Mouse (Mus musculus) embryonic facial prominence, embryonic 13.5 days (tissue): Measurements from ENCODE around the gene Cped1. TPM values are rescaled to one million over a fixed set of nuclear protein-coding genes. Genes with fewer than 3 reads are reported as not detected.

ENCODE experiments used
- ATAC-seq: fragments of 200-750 bp; cut with Nextera tagmentation; 2 replicates; pipeline ENCODE4 v1.8.0; 2017; ENCODE audit warnings: low read depth; ENCODE audit not compliant: insufficient number of reproducible peaks, insufficient read depth, low FRiP score, low TSS enrichment
- H3K27ac ChIP-seq: fragments of 300-500 bp; sonication (generic); 2 replicates; pipeline ENCODE4 v1.5.1; 2015; ENCODE audit warnings: moderate library complexity, mild to moderate bottlenecking, inconsistent platforms
- H3K27me3 ChIP-seq: fragments of 300-500 bp; sonication (generic); 2 replicates; pipeline ENCODE4 v1.6.1; 2015; ENCODE audit warnings: mild to moderate bottlenecking, inconsistent platforms
- H3K36me3 ChIP-seq: fragments of 300-500 bp; sonication (generic); 2 replicates; pipeline ENCODE4 v1.6.1; 2015; ENCODE audit warnings: mild to moderate bottlenecking, inconsistent platforms
- H3K4me1 ChIP-seq: fragments of 300-500 bp; sonication (generic); 2 replicates; pipeline ENCODE4 v1.6.1; 2015; ENCODE audit warnings: inconsistent platforms
- H3K4me2 ChIP-seq: fragments of 300-500 bp; sonication (generic); 2 replicates; pipeline ENCODE4 v1.6.1; 2015; ENCODE audit warnings: moderate library complexity, mild to moderate bottlenecking, inconsistent platforms
- H3K4me3 ChIP-seq: fragments of 300-500 bp; sonication (generic); 2 replicates; pipeline ENCODE4 v1.5.1; 2015; ENCODE audit warnings: mild to moderate bottlenecking, inconsistent platforms
- H3K9ac ChIP-seq: fragments of 300-500 bp; sonication (generic); 2 replicates; pipeline ENCODE4 v1.6.1; 2015; ENCODE audit warnings: mild to moderate bottlenecking, inconsistent platforms
- H3K9me3 ChIP-seq: fragments of 300-500 bp; sonication (generic); 2 replicates; pipeline ENCODE4 v1.6.1; 2016; ENCODE audit warnings: inconsistent platforms
- WGBS: fragments of 180-500 bp; shearing (Covaris S2); methylation state at CpG from one replicate; pipeline ENCODE4 v1.1.7; 2015; ENCODE audit warnings: mixed read lengths; 5-methylcytosine and 5-hydroxymethylcytosine counted together
- polyA plus RNA-seq: library from polyadenylated mRNA; unstranded; fragments of >200 nt; fragmentation: Nextera tagmentation; extraction: Ambion mirVana; gene quantifications from 2 replicates; pipeline ENCODE4 v1.2.1, GENCODE M21; 2015

The Cped1 gene
- polyA plus RNA-seq, 1 experiment from 2014 or later = 42.6 TPM

DNA sequence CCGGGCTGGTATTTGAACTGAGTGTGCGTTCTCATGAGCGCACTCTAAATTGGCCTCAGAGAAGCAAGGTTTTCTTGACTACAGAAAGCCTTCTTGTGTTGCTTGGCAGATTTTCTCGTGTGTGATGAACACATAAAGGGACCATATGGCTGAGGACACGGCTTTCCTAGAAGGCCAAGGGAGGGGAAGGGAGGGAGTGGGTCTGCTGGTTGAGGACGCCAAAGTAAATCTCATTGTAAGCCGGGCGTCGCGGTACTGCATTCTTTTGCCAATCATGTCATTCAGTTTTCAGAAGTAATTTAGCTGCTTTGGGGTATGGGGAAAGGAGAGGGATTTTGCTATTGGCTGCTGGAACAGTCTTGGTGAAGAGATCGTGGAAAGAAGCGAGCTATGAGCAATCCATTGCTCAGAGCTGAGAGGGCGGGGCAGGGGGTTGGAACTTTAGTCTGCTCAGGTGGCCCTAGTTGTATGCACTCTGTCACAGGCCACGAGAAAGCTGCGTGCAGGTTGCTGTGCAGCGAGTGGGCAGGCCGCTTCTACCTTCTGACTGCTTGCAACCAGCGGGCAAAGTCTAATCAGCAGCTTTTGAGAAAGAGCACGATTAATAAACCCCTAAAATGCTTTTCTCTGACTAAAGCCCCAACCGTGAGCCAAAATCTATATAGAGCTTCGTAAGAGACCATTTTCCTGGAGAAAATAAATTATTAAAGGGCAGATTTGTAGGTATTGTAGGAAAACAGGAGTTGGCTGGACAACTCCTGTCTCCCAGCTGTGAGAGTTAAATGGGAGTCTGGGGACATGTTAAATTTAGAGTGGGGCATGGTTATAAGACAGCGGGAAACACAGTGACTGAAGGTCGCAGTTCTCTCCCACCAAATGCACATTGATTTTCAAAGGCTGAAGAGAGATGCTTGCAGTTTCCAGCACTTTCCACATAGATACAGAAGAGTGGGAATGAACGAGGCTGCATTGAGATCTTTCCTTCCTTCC is 203.9 kb downstream of the Cped1 start:
- Histone ChIP-seq H3K4me2 (peak overlapping the region; percentile 32), H3K36me3 (peaks cover 2% of the 10 kb centered on the region; the same call in 1 of the 2 replicates)
- peak; percentile 37; the same call in 1 of the 2 replicates for ATAC-seq

DNA sequence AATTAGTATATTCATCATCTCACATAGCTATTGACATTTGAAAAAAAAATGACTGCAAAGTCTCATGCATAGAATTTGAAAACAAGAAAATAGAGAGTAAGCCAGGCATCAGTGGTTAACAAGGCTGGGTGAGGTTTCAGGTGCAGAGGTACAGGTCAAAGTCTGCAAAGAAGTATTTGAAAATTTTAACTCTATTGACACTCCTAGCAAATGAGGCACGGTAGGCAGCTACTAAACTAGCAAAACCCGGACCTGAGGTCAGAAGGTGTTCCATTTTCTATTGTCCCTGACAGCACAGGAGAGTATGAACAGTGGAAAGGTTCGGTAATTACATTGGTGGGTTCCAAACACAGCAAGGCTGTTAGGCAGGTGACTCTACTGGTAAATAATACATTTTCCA is 212.9 kb downstream of the Cped1 start:
- Histone ChIP-seq H3K4me3 (no peak overlapping the region), H3K4me2 (no peak overlapping the region), H3K9me3 (no peaks in the 10 kb centered on the region), H3K9ac (no peak overlapping the region), H3K36me3 (peaks cover 5% of the 10 kb centered on the region; the same call in 1 of the 2 replicates), H3K27me3 (no peaks in the 10 kb centered on the region), H3K4me1 (peaks cover 4% of the 10 kb centered on the region), H3K27ac (no peak overlapping the region)
- ATAC-seq = no peak
- 87% methylated on average over 3 of the region's 3 CpGs for WGBS

More for the DNA sequence above, 203.9 kb downstream of the Cped1 start:
- Histone ChIP-seq H3K4me1 (peaks cover 9% of the 10 kb centered on the region), H3K9me3 (no peaks in the 10 kb centered on the region), H3K27me3 (no peaks in the 10 kb centered on the region), H3K27ac (no peak overlapping the region), H3K4me3 (no peak overlapping the region), H3K9ac (no peak overlapping the region)
- WGBS = 63% methylated on average over 24 of the region's 24 CpGs

DNA sequence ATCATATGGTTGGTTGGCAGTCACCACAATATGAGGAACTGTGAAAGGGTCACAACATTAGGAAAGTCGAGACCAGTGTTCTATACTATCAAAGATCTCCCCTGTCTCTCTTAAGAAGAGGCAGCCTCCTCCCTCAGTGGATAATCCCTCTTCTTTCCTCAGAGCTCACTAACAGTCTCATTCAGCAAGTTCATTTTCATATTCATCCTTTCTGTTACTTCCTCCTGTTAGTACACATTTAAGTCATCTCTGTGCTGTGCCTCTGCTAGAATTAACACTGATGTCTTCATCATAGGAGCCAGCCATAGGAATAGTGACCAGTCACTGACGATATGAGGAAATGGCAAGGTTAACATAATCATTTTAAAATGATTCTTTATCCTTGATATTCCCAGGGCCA is 213.8 kb downstream of the Cped1 start:
- Histone ChIP-seq H3K4me1 (peaks cover 6% of the 10 kb centered on the region), H3K27me3 (no peaks in the 10 kb centered on the region), H3K4me3 (no peak overlapping the region), H3K36me3 (peaks cover 5% of the 10 kb centered on the region; the same call in 1 of the 2 replicates), H3K9ac (no peak overlapping the region), H3K9me3 (no peaks in the 10 kb centered on the region), H3K27ac (no peak overlapping the region), H3K4me2 (no peak overlapping the region)
- WGBS = 79% methylated on average over 2 of the region's 2 CpGs
- ATAC-seq = no peak

DNA sequence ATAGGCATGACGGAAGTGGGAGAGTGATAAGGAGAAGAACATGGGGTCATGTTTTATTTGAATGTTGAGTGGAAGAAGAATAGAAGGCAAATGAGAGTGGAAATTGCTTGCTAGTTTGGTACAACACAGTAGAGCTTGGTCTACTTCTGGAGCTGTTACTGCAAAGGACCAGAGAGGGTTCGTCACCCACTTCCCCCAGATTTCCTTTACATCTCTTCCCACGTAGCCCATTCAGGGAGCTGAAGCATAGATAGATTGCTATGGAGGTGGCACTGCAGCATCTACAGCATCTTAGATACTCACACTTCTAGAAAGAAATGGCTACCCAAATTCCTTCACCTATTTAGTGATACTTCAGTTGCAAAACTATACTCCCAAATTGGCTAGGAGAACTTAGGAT is 214.4 kb downstream of the Cped1 start:
- no peaks in the 10 kb centered on the region for H3K27me3 ChIP-seq
- no peaks in the 10 kb centered on the region for H3K9me3 ChIP-seq
- peaks cover 9% of the 10 kb centered on the region for H3K4me1 ChIP-seq
- peaks cover 5% of the 10 kb centered on the region; the same call in 1 of the 2 replicates for H3K36me3 ChIP-seq
- H3K27ac ChIP-seq = no peak overlapping the region
- no peak for ATAC-seq
- WGBS = 87% methylated on average over 3 of the region's 3 CpGs
- no peak overlapping the region for H3K4me3 ChIP-seq
- no peak overlapping the region for H3K9ac ChIP-seq
- no peak overlapping the region for H3K4me2 ChIP-seq

DNA sequence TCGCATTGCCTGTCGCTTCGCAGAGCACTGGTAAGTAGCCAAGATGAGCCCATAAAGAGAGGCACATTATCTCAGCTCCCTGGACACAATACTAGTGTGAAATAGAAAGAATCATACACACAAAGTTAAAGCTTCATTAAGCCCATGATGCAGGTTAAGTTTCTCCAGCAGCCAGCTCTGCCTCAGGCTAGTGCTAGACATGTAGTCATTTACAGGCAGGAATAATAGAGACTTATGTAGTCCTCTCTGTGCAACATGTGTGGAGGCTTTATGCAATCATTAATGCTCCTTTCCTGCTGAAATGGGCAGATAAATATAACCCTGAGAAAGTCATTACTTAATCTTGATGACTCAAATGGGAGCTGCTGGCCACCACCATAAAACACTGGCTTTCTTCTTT is 216.2 kb downstream of the Cped1 start:
- Histone ChIP-seq H3K27ac (no peak overlapping the region), H3K9me3 (no peaks in the 10 kb centered on the region), H3K4me2 (no peak overlapping the region), H3K36me3 (peaks cover 2% of the 10 kb centered on the region; the same call in 1 of the 2 replicates), H3K9ac (no peak overlapping the region), H3K4me1 (peaks cover 25% of the 10 kb centered on the region), H3K4me3 (no peak overlapping the region), H3K27me3 (no peaks in the 10 kb centered on the region)
- 88% methylated on average over 3 of the region's 3 CpGs for WGBS
- ATAC-seq = no peak

DNA sequence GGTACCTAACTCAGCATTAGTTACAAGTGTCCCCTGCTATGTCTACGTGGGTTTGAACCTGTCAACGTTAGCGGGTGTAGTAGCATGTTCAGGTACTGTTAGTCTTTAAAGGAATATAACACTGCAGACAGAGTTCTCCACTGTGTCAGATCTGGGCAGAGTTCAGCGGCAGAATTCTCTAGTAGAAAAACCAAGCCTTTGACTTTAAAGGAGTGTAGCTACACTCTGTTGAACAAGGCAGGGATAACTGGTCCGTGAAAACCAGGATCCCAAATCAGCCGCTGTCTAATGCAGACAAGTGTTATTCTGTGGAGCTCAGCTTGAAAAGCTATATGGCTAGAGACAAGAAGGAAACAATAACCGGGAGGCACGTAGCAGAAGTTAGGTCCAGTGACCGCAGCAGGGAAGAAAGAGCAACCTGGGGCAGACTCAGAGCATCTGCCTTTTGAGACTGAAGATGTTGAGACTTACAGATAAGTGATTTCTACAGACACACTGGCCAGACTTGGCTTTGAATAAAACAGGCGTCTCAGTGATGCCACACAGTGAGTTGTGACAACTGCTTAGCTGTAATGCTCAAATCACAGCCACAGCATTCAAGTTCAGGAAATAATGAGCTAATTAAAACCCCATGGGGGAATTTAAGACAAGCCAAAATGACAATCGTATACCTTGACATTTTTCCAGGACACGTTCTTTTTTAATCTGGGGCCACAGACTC is 219.5 kb downstream of the Cped1 start:
- WGBS = 43% methylated on average over 12 of the region's 12 CpGs
- no peak overlapping the region for H3K4me3 ChIP-seq
- no peaks in the 10 kb centered on the region for H3K36me3 ChIP-seq
- no peaks in the 10 kb centered on the region for H3K9me3 ChIP-seq
- H3K9ac ChIP-seq = no peak overlapping the region
- H3K4me1 ChIP-seq = peaks cover 29% of the 10 kb centered on the region
- H3K27me3 ChIP-seq = no peaks in the 10 kb centered on the region
- no peak for ATAC-seq
- peak overlapping the region; percentile 46 for H3K4me2 ChIP-seq
- peak overlapping the region; percentile 34; the same call in 1 of the 2 replicates for H3K27ac ChIP-seq

DNA sequence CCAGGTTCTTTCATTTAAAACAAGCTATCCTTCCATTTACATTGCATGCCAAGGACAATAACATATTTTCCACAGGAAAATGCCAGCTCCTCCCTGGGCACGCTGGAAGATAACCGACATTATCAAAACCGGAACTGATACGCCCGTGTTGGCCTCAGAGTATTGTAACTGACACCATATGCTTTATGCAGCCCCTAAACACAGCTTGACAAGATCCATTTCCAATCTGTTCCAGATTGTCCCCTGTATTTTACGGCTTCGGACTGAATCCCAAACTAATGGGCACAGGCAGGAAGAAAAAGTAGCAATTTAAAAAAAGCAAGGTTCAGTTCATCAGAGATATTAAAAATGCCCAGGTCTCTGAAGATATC is 220.0 kb downstream of the Cped1 start:
- no peaks in the 10 kb centered on the region for H3K27me3 ChIP-seq
- H3K4me2 ChIP-seq = peak overlapping the region; percentile 46
- H3K9me3 ChIP-seq = no peaks in the 10 kb centered on the region
- H3K36me3 ChIP-seq = no peaks in the 10 kb centered on the region
- H3K9ac ChIP-seq = no peak overlapping the region
- peak overlapping the region; percentile 39 for H3K27ac ChIP-seq
- ATAC-seq = no peak
- H3K4me1 ChIP-seq = peaks cover 29% of the 10 kb centered on the region
- H3K4me3 ChIP-seq = no peak overlapping the region
- 12% methylated on average over 7 of the region's 7 CpGs for WGBS

DNA sequence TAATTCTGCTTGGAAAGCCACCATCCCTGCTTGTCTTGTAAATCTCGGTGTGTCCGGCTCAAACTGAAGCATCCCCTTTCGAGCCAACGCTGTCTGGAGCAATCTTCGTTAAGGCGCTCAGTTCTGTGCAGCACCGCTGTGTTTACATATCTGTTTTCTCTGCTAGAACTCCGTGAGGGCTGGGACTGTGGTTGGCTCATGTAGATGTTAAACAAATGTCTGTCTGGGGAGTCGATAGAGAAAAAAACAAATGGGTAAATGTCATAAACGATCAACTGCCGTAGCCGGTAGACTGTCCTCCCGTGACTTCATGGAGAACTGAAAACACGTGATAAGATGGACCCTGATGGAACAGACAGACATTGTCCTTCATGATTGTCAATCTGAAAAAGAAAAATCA is 220.5 kb downstream of the Cped1 start:
- 0 out of 2 replicates have a peak, but pooled peaks have one; percentile 71 for ATAC-seq
- peak overlapping the region; percentile 39 for H3K27ac ChIP-seq

DNA sequence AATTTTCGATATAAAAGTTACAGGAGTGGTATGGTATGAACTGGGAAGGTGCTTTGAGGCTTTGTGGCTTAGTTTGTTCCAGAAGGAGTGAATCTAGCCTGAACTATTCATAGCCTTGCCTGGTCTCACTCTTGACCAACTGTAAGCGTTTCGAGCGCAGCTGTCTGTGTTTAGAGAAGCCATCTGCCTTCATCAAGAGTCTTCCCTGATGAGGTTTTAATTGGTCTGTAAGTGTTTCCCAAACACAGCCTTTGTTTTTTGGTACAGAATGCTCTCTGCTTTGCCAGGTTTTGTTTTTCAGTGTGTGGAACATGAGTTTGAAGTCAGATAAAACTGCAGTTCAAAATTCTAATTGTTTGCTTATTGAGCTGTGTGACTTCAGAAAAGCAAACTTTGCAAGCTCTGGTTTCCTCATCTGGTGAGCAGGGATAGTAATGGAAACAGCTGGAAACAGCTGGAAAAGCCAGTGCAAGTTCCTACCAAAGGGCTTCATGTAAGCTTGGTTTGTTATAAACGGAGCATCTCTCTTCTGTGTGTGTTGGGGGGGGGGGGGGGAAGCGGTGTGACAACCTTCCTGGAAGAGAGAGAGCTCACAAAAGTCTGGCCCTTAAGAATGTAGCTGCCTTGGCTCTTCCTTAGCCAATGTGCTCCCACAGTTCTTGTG is 221.0 kb downstream of the Cped1 start:
- Histone ChIP-seq H3K9ac (no peak overlapping the region), H3K4me2 (peak overlapping the region; percentile 46; the same call in 1 of the 2 replicates), H3K36me3 (no peaks in the 10 kb centered on the region), H3K27me3 (no peaks in the 10 kb centered on the region), H3K27ac (peak overlapping the region; percentile 39; the same call in 1 of the 2 replicates), H3K4me3 (no peak overlapping the region), H3K4me1 (peaks cover 30% of the 10 kb centered on the region), H3K9me3 (no peaks in the 10 kb centered on the region)
- ATAC-seq = no peak
- WGBS = 56% methylated on average over 6 of the region's 6 CpGs

More for the DNA sequence above, 220.5 kb downstream of the Cped1 start:
- peaks cover 29% of the 10 kb centered on the region for H3K4me1 ChIP-seq
- H3K4me3 ChIP-seq = no peak overlapping the region
- H3K9me3 ChIP-seq = no peaks in the 10 kb centered on the region
- peak overlapping the region; percentile 46 for H3K4me2 ChIP-seq
- WGBS = 39% methylated on average over 14 of the region's 14 CpGs
- H3K27me3 ChIP-seq = no peaks in the 10 kb centered on the region
- no peak overlapping the region for H3K9ac ChIP-seq
- H3K36me3 ChIP-seq = no peaks in the 10 kb centered on the region

DNA sequence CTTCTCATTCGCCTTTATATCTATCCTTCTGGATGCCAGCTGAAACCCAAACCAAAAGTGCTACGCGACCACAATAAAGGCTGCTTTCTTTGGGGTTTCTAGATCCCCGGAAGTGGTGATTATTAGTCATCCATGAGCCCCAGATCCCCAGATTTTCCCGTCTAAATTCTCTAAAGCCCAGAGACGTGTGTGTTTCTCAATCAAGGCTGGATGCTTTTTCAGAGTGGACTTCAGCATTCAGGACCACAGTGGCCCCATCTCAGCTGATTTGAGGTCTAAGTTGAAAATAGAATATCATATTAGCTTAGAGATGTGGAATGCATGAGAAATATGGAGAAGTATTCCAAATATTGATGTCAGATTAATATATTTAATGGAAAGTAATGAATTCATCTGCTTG is 226.4 kb downstream of the Cped1 start:
- Histone ChIP-seq H3K9ac (no peak overlapping the region), H3K9me3 (no peaks in the 10 kb centered on the region), H3K4me3 (no peak overlapping the region), H3K27ac (no peak overlapping the region), H3K4me1 (peaks cover 24% of the 10 kb centered on the region), H3K27me3 (no peaks in the 10 kb centered on the region), H3K36me3 (no peaks in the 10 kb centered on the region), H3K4me2 (no peak overlapping the region)
- 50% methylated on average over 6 of the region's 6 CpGs for WGBS
- ATAC-seq = no peak

DNA sequence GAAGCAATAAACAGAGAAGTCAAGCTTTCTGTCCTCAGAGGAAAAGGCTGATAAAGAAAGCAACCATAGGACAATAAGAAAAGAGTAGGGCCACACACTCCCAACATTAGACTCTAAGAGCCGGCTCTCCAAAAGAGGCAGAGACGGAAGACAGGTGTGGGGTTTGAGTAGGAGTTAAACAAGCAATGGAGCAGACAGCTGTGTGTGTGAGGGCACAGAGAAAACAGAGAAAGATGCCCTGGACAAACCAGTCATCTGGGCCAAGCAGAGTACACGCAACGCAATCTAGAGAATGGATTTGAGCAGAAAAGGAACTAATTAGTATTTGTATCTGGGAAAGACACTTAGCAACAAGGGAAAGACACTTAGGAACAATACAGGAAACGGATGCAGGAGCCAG is 227.5 kb downstream of the Cped1 start:
- Histone ChIP-seq H3K36me3 (no peaks in the 10 kb centered on the region), H3K27ac (no peak overlapping the region), H3K9ac (no peak overlapping the region), H3K4me1 (peaks cover 23% of the 10 kb centered on the region), H3K27me3 (no peaks in the 10 kb centered on the region), H3K4me3 (no peak overlapping the region), H3K4me2 (no peak overlapping the region), H3K9me3 (no peaks in the 10 kb centered on the region)
- ATAC-seq = no peak
- 91% methylated on average over 5 of the region's 5 CpGs for WGBS
